Mouse (Mus musculus): ENCODE measurements at regions not wholly inside any gene's neighbourhood (a gene's known extent, or its start where the extent isn't known, plus 50 kb on each side); places are given as distances from the start of the nearest gene placed in this dataset.

GRCm38 (mm10) chr16:76762619-76763283, 250.8 kb upstream of the Usp25 start:
- H3K27ac ChIP-seq (ENCODE audit: low read length), result no peak overlapping the region
- no peaks in the 10 kb centered on the region for H3K9me3 ChIP-seq (replicated peaks; ENCODE audit: control insufficient read depth, low read length)
- peaks cover 5% of the 10 kb centered on the region; the same call in 1 of the 2 replicates for H3K4me1 ChIP-seq (ENCODE audit: control insufficient read depth, insufficient read depth, low read length)
- no peak for ATAC-seq (replicated peaks; ENCODE audit: extremely low read depth, insufficient read depth, low FRiP score)
- no peak overlapping the region for H3K9ac ChIP-seq (ENCODE audit: low read length)
- no peaks in the 10 kb centered on the region for H3K27me3 ChIP-seq (ENCODE audit: control insufficient read depth, insufficient read depth, low read length)
- no peaks in the 10 kb centered on the region for H3K36me3 ChIP-seq (ENCODE audit: control insufficient read depth, insufficient read depth)
- H3K4me2 ChIP-seq (ENCODE audit: low read depth, low read length), result no peak overlapping the region
- WGBS, result 31% methylated on average over 8 of the region's 8 CpGs
- no peak overlapping the region for H3K4me3 ChIP-seq (ENCODE audit: low read length)

DNA sequence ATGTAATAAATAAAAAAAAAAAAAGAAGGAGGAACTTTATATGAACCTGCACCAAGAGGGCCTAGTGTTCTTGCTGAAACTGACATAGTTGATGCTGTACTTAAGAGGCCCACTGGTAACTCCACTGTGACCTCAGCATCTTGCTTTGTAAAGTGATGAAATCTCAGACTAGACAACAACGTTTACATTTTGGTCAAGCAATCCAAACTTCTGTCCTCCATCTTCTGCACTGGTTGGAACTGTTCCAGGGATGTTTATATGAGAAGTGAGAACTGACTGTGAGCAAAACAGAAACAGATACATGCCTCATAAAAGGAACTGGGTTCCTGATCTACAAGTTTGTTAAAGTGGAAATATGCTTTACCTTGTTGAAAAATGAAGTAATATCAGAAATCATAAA, 251.7 kb upstream of the Usp25 start:
- Histone ChIP-seq H3K27me3 (ENCODE audit: control insufficient read depth, insufficient read depth, low read length) (no peaks in the 10 kb centered on the region), H3K4me3 (ENCODE audit: low read length) (no peak overlapping the region), H3K9me3 (replicated peaks; ENCODE audit: control insufficient read depth, low read length) (no peaks in the 10 kb centered on the region), H3K36me3 (ENCODE audit: control insufficient read depth, insufficient read depth) (no peaks in the 10 kb centered on the region), H3K4me2 (ENCODE audit: low read depth, low read length) (no peak overlapping the region), H3K4me1 (ENCODE audit: control insufficient read depth, insufficient read depth, low read length) (peaks cover 5% of the 10 kb centered on the region; the same call in 1 of the 2 replicates), H3K27ac (ENCODE audit: low read length) (no peak overlapping the region), H3K9ac (ENCODE audit: low read length) (no peak overlapping the region)
- WGBS, result 44% methylated on average over 1 of the region's 1 CpGs
- no peak for ATAC-seq (replicated peaks; ENCODE audit: extremely low read depth, insufficient read depth, low FRiP score)

DNA sequence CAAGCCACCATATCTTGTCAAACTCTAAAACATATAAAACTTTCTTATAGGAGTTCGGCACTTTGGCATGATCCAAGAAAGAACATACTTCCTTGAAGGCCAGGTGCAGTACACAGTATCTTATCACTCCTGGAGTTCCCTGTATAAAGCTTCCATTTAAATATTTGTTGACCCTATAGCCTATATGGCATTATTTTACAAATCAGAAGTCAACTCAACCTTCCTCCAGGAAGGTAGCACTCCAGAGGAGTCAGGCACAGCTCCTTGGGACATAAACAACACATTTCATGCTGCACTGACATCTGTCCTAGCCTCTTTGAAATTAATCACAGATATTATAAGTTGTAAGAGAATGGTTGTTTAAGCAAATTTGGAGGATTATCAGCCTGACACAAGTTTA, 252.5 kb upstream of the Usp25 start:
- Histone ChIP-seq H3K9ac (ENCODE audit: low read length) (no peak overlapping the region), H3K27me3 (ENCODE audit: control insufficient read depth, insufficient read depth, low read length) (no peaks in the 10 kb centered on the region), H3K27ac (ENCODE audit: low read length) (no peak overlapping the region), H3K4me3 (ENCODE audit: low read length) (no peak overlapping the region), H3K4me2 (ENCODE audit: low read depth, low read length) (no peak overlapping the region), H3K36me3 (ENCODE audit: control insufficient read depth, insufficient read depth) (no peaks in the 10 kb centered on the region), H3K9me3 (replicated peaks; ENCODE audit: control insufficient read depth, low read length) (no peaks in the 10 kb centered on the region), H3K4me1 (ENCODE audit: control insufficient read depth, insufficient read depth, low read length) (0 out of 2 replicates have a peak, but pooled peaks cover 2% of the 10 kb centered on the region)
- ATAC-seq (replicated peaks; ENCODE audit: extremely low read depth, insufficient read depth, low FRiP score), result no peak
- WGBS, result 82% methylated on average over 1 of the region's 1 CpGs

DNA sequence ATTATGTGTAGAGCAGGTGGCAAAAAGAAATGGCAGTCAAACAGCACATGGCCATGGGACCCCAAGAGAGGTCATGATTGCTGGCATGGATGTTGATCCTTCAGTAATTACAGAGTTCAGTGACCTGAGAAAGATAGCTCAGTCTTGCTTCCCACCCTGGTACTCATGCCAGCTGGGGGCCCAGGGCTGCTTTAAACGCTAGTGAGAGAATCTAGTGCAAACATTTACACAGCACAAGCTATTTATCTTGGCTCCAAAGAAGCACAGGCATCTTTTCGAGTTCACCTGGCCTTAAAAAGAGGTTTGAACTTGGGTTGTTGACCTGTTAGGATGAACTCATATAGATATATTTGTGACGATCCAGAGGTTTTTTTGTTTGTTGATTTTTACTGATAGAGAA, 258.6 kb upstream of the Usp25 start:
- no peak for ATAC-seq (replicated peaks; ENCODE audit: extremely low read depth, insufficient read depth, low FRiP score)
- H3K27ac ChIP-seq (ENCODE audit: low read length), result no peak overlapping the region
- no peaks in the 10 kb centered on the region for H3K36me3 ChIP-seq (ENCODE audit: control insufficient read depth, insufficient read depth)
- H3K4me3 ChIP-seq (ENCODE audit: low read length), result no peak overlapping the region
- H3K9me3 ChIP-seq (replicated peaks; ENCODE audit: control insufficient read depth, low read length), result no peaks in the 10 kb centered on the region
- no peak overlapping the region for H3K4me2 ChIP-seq (ENCODE audit: low read depth, low read length)
- WGBS, result 52% methylated on average over 3 of the region's 3 CpGs
- H3K9ac ChIP-seq (ENCODE audit: low read length), result no peak overlapping the region
- no peaks in the 10 kb centered on the region for H3K27me3 ChIP-seq (ENCODE audit: control insufficient read depth, insufficient read depth, low read length)
- H3K4me1 ChIP-seq (ENCODE audit: control insufficient read depth, insufficient read depth, low read length), result no peaks in the 10 kb centered on the region

DNA sequence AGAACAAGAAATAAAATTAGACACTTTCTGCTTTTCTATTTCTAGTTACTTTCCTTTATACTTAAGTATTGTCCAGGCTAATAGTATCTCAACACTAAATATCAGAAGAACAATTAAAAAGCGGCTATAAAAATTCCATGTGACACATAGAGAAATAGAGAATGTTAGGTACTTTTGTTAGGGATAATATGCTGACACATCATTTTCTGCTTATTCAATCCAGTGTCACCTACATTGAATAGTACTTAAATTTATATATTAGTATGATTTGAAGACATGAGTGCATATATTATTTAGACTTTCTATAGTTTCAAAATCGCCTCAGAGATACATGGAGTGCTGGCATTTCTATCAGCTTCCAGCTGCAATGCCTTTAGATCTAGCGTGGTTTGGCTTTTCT, 267.1 kb upstream of the Usp25 start:
- no peaks in the 10 kb centered on the region for H3K36me3 ChIP-seq (ENCODE audit: control insufficient read depth, insufficient read depth)
- WGBS, result 87% methylated on average over 3 of the region's 3 CpGs
- H3K27me3 ChIP-seq (ENCODE audit: control insufficient read depth, insufficient read depth, low read length), result no peaks in the 10 kb centered on the region
- H3K4me3 ChIP-seq (ENCODE audit: low read length), result no peak overlapping the region
- no peak overlapping the region for H3K9ac ChIP-seq (ENCODE audit: low read length)
- no peak for ATAC-seq (replicated peaks; ENCODE audit: extremely low read depth, insufficient read depth, low FRiP score)
- H3K4me2 ChIP-seq (ENCODE audit: low read depth, low read length), result no peak overlapping the region
- no peak overlapping the region for H3K27ac ChIP-seq (ENCODE audit: low read length)
- no peaks in the 10 kb centered on the region for H3K4me1 ChIP-seq (ENCODE audit: control insufficient read depth, insufficient read depth, low read length)
- H3K9me3 ChIP-seq (replicated peaks; ENCODE audit: control insufficient read depth, low read length), result 0 out of 2 replicates have a peak, but pooled peaks cover 4% of the 10 kb centered on the region

DNA sequence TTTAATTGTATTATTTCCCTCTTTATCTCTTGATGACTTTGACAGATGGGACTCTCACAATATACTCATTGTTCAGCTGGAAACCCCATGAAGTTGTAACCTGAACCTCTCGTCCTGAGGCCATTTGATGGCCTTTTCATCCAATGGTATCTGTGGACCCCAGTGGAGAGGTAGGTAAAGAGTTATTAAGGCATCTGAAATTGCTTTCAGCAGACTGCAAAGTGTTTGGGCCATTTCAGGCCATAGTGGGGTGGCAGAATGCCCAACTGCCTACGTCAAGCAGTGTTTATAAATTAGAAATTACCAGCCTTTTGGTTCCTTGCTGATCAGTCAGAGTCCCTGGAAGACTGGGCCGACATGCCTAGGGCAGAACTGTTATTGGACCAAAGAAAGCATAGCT, 272.4 kb upstream of the Usp25 start:
- Histone ChIP-seq H3K9me3 (replicated peaks; ENCODE audit: control insufficient read depth, low read length) (no peaks in the 10 kb centered on the region), H3K4me3 (ENCODE audit: low read length) (no peak overlapping the region), H3K27me3 (ENCODE audit: control insufficient read depth, insufficient read depth, low read length) (no peaks in the 10 kb centered on the region), H3K4me1 (ENCODE audit: control insufficient read depth, insufficient read depth, low read length) (no peaks in the 10 kb centered on the region), H3K27ac (ENCODE audit: low read length) (no peak overlapping the region), H3K9ac (ENCODE audit: low read length) (no peak overlapping the region), H3K4me2 (ENCODE audit: low read depth, low read length) (no peak overlapping the region), H3K36me3 (ENCODE audit: control insufficient read depth, insufficient read depth) (no peaks in the 10 kb centered on the region)
- ATAC-seq (replicated peaks; ENCODE audit: extremely low read depth, insufficient read depth, low FRiP score), result no peak
- 69% methylated on average over 3 of the region's 3 CpGs for WGBS

DNA sequence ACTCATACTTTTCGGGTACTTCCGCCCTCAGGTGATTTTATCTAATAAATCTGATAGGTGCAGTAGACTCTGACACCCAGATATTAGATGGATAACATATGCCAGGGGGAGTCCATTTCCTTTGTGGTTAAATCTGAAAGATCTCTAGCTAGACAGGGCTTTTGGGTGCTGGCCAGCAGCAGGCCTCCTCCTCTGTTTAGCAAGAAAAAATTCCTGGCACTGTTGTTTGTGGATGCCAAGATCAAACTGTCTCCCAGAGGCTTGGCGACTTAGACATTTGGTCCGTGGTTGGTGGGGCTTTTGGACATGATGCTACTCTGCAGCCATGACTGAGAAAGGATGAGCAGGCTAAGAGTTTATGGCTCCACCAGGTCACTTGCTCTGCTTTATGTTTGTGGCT, 287.5 kb upstream of the Usp25 start:
- Histone ChIP-seq H3K4me1 (ENCODE audit: control insufficient read depth, insufficient read depth, low read length) (no peaks in the 10 kb centered on the region), H3K9ac (ENCODE audit: low read length) (no peak overlapping the region), H3K36me3 (ENCODE audit: control insufficient read depth, insufficient read depth) (no peaks in the 10 kb centered on the region), H3K9me3 (replicated peaks; ENCODE audit: control insufficient read depth, low read length) (no peaks in the 10 kb centered on the region), H3K27ac (ENCODE audit: low read length) (no peak overlapping the region), H3K4me3 (ENCODE audit: low read length) (no peak overlapping the region), H3K4me2 (ENCODE audit: low read depth, low read length) (no peak overlapping the region), H3K27me3 (ENCODE audit: control insufficient read depth, insufficient read depth, low read length) (no peaks in the 10 kb centered on the region)
- WGBS, result 70% methylated on average over 4 of the region's 4 CpGs
- no peak for ATAC-seq (replicated peaks; ENCODE audit: extremely low read depth, insufficient read depth, low FRiP score)

GRCm38 (mm10) chr16:76725271-76725670, 288.2 kb upstream of the Usp25 start:
- WGBS, result 48% methylated on average over 8 of the region's 8 CpGs
- Histone ChIP-seq H3K4me2 (ENCODE audit: low read depth, low read length) (no peak overlapping the region), H3K4me3 (ENCODE audit: low read length) (no peak overlapping the region), H3K27ac (ENCODE audit: low read length) (no peak overlapping the region), H3K27me3 (ENCODE audit: control insufficient read depth, insufficient read depth, low read length) (no peaks in the 10 kb centered on the region), H3K9ac (ENCODE audit: low read length) (no peak overlapping the region), H3K9me3 (replicated peaks; ENCODE audit: control insufficient read depth, low read length) (no peaks in the 10 kb centered on the region), H3K4me1 (ENCODE audit: control insufficient read depth, insufficient read depth, low read length) (no peaks in the 10 kb centered on the region), H3K36me3 (ENCODE audit: control insufficient read depth, insufficient read depth) (no peaks in the 10 kb centered on the region)
- no peak for ATAC-seq (replicated peaks; ENCODE audit: extremely low read depth, insufficient read depth, low FRiP score)

DNA sequence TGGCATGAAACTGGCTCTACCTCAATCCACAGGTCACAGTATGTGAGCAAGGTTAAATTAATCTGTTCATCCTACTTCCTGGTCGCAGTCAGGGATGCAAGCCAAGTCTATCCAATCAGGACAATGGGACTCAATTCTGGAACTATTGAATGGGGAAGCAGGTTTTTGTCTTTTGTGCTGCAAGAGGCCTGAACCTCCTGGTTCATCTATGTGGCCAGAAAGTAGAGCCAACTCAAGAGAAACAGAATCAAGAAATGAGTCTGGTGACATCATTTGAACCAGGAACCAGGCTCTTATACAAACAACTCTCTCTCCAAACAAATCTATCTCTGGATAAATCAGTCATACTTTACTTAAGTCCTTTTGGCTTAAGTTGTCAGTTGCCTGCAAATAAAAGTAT, 294.7 kb upstream of the Usp25 start:
- no peaks in the 10 kb centered on the region for H3K9me3 ChIP-seq (replicated peaks; ENCODE audit: control insufficient read depth, low read length)
- H3K9ac ChIP-seq (ENCODE audit: low read length), result no peak overlapping the region
- 89% methylated on average over 1 of the region's 1 CpGs for WGBS
- H3K4me1 ChIP-seq (ENCODE audit: control insufficient read depth, insufficient read depth, low read length), result no peaks in the 10 kb centered on the region
- H3K36me3 ChIP-seq (ENCODE audit: control insufficient read depth, insufficient read depth), result no peaks in the 10 kb centered on the region
- H3K27ac ChIP-seq (ENCODE audit: low read length), result no peak overlapping the region
- no peak for ATAC-seq (replicated peaks; ENCODE audit: extremely low read depth, insufficient read depth, low FRiP score)
- no peaks in the 10 kb centered on the region for H3K27me3 ChIP-seq (ENCODE audit: control insufficient read depth, insufficient read depth, low read length)
- H3K4me2 ChIP-seq (ENCODE audit: low read depth, low read length), result no peak overlapping the region
- H3K4me3 ChIP-seq (ENCODE audit: low read length), result no peak overlapping the region

Measured in heart, embryonic 16.5 days (tissue).